Mouse (Mus musculus): ENCODE measurements at regions not wholly inside any gene's neighbourhood (a gene's known extent, or its start where the extent isn't known, plus 50 kb on each side); places are given as distances from the start of the nearest gene placed in this dataset.
A peak's percentile ranks its signal among the peaks of the same experiment; 100 is the strongest.
"Not testable (repeated sequence)": the region's sequence is repeated elsewhere in the genome, so short reads cannot be mapped to it uniquely, and the experiment has no call there.

DNA sequence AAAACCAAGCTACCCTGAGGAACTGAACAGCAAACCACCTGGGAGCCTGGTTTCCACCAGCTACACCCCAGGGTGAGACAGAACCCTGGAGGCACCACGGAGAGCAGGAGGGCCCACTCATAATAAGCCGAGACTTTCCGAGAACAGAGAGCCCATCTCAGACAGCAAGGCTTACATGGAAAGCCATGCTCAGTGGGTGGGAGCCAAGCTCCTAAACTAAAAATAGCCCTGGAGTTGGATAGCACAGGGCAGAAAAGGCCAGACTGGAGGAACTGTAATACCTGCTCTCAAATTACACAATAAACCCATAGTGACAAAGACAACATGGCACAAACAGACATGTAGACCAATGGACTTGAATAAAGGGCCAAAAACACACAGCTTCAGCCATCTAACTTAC is 69.9 kb downstream of the Fbxo4 start:
- peak; percentile 6 for DNase-seq

DNA sequence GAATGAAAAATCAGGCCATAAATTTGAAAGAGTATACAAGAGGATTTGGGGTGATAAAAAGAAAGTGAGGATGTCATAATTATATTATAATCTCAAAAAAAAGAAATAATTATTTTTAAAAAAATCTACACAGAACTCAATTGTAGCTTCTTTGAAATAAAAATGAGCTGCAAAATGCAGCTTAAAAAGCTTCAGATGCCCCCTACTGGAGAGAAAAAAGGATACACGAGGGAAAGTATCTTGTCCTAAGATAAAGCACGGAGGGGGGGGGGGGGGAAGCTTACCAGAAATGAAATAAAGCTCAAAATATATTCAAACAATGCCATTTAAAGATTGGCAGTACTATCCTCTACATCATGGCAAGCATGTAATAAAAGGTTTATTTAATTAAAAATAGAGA is 70.7 kb downstream of the Fbxo4 start:
- DNase-seq = no peak

DNA sequence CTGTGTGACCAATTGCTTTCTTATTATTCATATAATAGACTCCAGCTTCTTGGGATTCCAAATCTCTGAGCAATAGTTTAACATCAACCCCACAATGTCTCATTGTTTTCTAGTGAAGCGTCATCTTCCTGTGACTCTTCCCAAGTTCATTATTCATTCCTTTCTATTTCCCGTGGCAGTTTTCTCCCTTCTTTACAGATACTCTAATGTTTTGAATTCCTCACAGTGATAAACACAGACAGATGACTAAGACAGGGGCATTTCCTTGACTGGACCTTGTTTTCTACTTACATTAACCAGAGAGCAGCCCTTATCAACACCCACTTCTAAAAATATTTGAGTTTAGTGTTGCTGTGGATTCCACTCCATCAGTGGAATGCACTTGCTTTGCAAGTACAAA is 73.8 kb downstream of the Fbxo4 start:
- no peak for DNase-seq

DNA sequence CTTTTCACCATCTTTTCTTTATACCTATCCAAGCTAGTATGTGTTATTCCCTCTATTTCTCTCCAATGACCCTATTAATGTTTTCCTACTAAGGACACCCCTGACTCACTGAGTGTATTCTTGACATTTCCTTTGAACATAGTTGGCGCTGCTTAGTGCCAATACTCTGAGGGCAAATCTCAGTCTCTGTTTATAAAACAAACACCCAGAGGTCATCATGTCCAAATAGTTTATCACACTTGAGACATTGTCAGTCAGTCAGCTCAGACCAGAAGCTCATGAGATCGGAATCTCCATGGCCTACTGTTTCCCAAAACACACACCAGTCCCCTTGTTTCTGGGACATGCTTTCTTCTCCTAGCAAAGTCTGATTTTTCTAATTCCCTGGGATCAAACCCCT is 100.9 kb downstream of the Fbxo4 start:
- DNase-seq = no peak

DNA sequence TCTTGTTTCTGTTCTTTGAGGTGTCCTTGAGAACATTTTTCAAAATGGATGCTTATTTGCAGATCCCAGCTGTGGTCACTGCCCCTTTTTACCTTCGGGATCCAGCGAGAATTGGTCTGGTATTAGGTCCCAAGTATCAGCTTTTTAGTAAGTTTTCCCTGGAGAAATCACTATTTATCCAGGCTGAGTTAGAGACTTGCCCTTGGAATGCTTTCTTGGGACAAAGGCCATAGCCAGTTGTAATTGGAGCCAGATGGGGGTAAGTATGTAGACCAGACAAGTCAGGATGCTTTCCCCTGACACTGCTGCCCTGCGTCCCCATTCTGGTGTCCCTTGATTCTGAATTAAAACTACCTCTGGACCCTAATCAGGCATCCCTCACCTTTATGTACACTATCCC is 101.9 kb downstream of the Fbxo4 start:
- no peak for DNase-seq

DNA sequence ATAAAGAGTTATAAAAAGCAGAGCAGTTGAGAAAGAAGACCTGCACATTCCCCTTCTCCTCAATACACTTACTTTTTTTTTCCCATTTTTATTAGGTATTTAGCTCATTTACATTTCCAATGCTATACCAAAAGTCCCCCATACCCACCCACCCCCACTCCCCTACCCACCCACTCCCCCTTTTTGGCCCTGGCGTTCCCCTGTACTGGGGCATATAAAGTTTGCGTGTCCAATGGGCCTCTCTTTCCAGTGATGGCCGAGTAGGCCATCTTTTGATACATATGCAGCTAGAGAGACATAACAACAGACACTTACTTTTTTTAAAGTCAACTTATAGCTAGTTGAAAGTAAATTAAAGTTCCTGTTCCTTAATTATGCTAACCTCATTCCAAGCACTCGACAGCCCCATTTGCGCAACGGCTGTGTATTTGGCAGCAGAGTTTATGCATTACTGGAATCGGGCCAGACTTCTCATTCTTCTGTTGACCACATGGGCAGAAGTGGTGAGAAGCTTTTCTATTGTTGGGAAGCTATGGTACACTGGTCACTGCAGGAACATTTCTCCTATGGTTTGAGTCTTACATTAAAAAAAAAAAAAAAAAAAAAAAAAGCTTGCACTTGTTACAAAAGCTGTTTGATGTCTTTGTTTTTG is 104.0 kb downstream of the Fbxo4 start:
- not testable (repeated sequence) for DNase-seq

DNA sequence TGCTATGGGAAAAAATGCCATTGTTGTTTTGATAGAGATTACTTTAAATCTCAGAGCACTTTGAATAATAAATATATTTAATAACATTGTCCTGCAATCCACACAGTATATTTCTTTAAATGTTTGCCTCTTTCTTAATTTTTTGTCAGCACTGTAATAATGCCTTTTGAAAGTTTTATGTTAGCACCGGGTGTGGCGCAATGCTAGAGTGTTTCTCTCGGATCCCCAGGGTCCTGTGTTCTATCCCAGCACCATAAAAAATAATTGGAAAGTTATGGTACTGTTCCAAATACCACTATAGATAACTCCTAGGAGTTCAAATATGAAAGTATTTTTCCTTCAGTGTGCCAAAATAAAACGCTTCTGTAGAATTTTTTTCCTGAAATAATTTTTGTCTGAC is 147.6 kb downstream of the Fbxo4 start:
- DNase-seq = no peak

DNA sequence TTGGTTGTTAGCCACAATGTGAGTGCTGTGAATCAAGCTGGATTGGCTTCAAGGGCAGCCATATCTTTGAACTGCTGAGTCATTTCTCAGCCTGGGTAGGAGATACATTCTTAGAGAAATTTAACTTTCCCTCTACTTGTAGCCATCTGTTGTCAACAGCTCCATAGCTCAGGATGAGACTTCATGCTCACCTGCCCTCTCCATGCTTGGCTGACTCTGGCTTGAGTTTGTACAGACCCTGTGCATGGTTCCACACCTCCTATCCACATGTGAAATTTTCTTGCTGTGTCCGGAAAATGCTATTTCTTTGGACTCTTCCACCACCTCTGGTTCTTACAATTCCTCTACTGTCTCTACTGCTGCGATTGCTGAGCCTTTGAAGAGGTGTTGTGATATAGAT is 173.9 kb downstream of the Fbxo4 start:
- DNase-seq = no peak

DNA sequence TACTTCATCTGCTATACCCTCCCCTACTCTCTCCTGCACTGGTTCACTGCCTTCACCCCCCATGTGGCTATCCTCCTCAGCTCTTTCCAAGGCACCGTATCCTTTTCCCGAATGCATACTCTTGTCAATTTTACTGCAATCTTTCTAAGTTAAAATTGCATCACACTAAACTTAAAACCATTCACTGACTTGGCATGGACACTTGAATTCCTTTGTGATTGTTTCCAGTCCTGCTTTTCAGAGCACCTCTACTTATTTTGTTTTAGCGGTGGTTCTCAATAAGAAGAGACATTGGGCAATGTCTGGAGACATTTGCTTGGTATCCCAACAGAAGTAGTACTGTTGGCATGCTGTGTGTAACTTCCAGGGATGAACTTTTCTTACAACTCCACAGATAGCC is 192.6 kb upstream of the Ghr start:
- no peak for DNase-seq

DNA sequence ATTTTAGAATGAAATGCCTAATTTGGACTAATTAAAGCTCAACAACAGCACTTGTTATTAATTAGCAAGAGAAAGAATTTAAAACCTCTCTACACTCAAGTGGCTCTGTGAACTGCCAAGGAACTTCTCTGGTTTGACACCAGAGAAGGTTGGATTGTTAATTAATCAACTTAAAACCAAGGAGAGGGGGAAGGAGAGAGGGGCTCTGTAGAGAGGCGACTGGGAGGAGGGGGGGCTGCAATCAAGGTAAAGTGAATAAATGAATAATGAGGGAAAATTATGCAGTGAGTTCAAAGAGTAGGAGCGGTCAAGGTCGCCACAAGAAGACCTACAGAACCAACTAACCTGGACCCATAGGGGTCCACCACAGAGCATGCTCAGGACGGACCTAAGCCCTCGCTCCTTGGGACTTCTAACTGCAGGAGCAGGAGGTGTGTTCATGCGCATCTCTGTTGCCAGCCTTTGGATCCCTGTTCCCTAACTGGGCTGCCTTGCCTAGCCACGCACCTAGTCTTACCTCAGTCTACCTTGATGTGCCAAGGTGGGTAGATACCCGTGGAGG is 189.0 kb upstream of the Ghr start:
- no peak for DNase-seq

DNA sequence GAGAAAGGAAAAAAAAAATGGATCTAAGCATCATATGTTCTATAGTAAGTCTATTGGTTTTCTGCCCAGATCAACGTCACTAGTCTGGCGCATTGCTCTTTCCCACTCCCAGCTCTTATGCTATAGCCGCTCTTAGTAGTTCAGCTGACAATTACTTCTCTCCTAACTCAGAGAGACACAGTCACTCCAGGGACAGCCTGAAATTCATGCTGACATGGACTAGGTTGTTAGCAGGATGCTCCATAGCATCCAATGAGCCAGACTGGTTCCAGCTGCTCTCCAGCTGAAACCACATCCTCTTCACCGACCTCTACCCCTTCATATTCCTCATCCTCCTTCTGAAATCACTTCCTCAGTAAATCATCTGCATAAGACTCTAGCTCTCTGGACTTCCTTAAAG is 187.0 kb upstream of the Ghr start:
- no peak for DNase-seq

DNA sequence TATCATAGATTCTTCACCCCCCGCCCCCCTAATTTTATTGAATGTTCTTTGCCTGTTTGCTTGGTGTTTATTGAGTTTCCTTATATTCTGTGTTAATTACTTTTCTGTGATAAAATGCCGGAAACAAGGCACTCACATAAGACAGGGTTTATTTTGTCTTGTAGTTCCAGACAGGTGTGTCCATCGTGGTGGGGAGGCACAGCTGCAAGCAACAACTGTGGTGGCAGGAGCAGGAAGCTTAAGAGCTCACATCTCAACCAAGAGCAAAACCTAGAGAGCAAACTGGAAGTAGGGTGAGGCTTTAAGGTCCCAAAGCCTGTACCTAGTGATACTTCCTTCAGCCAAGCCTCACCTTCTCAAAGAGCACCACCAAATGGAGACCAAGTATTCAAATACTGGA is 181.4 kb upstream of the Ghr start:
- DNase-seq = no peak

DNA sequence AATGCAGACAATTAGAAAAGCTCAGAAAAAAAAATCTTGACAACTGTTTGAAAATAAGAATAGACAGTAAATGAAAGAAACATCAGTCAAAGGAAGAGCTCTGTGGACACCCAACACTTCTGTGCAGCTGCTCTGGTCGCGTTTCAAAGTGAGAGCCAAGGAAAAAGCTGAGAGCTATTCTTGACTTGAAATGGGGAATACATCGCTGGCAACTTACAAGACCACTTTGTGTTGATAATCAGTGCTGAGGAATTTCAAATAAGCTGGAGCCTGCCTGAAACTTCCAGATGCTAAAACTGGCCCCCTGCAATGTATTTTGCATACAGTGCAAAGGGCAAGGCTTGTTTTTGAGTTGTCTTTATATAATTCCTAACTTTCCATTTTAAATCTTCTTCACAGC is 177.1 kb upstream of the Ghr start:
- DNase-seq = no peak

DNA sequence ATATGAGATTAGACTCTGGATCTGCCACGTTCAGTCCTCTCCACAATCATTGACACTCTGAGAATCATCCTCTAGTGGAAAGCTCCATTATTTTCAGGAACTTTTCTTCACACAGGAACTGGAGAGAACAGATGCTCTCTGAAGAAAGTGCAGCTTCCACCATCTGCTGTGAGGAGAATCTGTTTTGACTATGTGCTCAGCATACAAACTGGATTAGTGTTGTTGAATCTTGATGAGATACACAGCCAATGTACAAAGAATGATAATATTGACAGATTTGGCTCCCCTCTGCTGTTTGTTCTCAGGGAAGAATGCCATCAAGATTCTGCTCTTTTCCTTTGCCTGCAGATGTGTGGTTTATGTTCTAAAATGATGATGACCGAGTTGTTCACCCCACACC is 172.3 kb upstream of the Ghr start:
- DNase-seq = no peak

DNA sequence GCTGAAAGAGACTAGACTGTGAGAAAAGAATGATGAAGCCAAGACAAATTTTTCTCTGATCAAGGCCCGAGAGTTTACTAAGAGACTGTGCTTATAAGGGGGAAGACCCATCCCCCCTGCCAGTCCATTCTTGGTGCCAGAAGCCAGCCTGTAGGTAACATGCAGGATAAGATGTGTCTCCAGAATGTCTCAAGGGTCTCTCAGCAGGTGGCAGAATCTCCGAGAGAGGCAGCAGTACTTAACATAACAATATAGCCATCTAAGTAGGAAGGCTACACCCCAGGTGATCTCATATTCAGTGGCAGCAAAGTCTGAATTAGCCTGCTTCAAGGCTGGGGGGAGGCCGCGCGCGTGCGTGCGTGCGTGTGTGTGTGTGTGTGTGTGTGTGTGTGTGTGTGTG is 164.8 kb upstream of the Ghr start:
- not testable (repeated sequence) for DNase-seq

DNA sequence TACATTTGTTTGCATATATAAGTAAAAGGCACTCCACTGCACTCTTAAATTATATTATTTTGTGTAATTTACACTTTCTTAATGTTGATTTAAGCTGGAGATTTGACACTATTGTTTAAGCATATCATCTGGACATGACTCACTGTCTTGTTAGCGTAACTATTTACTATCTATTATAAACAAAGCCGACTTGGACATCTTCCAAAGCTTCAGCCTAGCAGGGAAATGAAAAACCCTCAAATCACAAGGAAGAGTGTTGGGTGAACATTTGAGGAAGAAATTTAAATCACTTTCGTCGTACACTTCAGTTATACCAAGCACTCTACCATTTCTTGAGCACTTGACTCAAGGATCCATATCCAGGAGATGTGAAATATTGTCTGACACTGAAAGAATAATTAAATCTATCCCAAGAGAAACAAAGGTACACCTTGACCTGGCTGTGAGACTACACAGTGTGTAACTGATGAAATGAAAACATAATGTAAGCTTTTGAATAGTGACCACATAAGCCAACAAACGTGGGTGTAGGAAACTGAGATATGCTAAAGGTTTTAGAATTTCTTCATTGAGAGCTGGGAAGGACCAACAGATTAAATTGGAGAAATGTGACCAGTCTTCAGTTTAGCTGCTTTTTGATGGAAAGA is 160.0 kb upstream of the Ghr start:
- DNase-seq = no peak

DNA sequence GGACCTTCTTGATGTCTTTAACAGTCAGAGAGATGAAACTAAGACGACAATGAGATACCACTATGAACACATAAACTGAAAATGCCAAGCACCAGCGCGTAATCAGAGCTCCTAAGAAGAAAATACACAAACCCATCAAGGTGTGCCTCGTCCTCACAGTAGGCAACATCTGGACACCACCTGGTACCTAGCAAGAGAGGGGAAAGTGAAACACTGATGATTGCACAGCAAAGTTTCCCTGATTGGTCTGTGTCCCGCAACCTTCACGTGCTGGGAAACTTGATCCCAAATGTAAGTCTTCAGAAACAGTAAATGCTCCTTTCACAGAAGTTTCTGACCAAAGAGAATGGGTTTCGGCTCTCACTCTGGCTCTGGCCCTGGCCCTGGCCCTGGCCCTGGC is 158.9 kb upstream of the Ghr start:
- no peak for DNase-seq

DNA sequence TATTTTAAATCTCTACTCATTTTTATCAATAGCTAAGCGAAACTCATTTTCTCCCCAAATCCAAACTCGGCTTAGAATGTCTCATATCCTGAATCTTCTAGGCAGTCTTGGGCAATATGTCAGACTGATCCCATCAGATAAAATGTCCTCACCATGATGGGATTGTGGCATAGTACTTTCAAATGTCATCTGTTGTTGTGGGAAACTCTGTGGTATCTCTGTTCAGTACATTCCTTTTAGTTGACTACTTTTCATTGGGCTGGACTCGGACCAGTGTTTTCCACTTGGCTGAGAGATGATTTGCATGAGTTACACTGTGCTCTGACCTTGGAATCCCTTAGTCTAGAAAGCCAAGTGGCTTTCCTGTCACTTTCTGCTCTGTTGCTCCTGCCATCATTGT is 141.9 kb upstream of the Ghr start:
- DNase-seq = peak; percentile 30

DNA sequence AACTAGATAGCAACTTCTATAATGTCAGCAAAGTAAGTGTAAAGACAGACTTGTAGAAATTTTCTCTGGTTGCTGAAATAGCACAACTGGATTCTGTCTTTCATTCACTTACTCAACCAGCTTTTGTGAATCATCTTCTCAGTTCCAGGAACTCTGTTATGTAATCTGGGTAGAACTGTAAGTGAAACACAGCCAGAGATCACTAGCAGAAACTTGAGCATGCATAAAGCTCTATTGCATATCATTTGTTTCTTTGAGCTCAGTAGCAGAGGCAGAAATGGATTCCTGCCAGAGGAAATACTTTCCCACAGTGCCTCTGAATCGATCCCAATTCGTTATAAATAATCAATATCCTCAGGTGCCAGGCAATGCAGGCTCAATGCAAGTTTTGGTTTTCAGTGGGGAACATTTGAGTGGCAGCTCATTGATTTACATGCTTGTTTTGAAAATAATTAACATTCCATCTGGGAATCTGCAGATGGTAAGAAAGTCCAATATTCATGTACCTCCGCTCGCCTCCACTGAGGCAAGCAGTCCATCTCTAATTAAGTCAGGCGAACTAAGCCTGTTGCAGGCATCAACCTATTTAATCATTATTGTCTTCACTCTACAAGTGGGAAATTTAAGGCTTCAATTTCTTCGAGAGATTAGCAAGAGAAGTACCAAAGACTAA is 137.5 kb upstream of the Ghr start:
- DNase-seq = no peak

DNA sequence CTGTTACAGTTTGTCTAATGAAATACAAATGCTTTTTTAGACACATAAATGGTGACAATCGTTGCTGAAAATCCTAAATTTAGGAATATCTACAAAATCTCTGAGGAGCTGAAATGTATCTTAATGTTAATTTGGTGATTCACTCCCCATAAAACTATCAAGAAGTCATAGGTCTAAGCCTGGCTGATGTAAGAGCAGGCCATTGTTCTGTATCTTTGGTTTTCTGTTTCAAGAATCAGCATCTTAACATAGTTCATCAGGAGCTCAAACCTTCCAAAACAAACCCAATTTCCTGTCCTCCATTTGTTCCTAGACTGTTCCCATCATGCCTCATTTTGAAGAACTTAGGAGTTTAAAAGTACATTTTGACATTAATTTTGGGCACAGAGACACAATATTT is 128.5 kb upstream of the Ghr start:
- DNase-seq = no peak

DNA sequence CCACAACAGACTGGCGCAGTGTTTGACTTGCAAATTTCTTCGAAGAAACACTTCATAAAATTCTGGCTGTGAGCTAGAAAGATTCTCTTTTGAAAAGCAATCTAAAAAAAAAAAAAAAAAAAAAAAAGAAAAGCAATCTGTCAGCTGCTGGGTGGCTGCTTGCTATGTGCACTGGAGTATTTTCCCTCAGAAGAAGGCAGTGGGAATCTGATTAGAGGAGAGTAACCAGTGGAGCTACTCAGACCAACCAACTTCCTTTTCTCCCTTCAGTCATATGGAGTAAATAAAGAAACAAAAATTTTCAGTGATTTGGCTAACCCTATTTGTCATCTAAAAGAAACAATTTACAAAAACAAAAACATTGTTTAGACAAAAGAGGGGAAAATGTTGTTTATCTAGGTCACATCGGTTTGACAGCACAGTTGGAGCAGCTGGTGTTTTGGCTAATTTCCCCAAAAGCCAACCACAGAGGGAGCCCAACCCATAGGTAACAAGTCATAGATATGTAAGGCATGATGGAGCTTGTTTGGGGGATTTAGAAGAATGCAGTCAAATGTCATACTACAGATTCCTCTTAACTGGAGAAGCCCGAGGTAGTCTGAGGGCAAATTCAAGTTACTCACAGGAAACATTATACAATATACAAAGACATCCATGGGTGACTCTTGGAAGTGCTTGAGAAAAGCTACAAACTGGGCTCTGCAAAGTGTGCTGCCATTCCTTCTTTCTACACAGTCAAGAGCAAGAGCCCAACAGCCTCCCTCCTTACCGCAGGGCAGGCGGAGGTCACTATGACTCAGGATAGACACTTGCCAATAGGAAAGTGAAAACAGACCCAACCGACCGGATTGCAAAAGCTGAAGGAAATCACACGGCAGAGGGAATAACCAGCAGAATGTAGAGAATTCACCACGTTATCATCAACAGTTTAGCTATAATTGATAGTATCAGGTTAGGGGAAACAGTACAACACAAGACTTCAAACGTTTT is 124.1 kb upstream of the Ghr start:
- peak; percentile 40 for DNase-seq

DNA sequence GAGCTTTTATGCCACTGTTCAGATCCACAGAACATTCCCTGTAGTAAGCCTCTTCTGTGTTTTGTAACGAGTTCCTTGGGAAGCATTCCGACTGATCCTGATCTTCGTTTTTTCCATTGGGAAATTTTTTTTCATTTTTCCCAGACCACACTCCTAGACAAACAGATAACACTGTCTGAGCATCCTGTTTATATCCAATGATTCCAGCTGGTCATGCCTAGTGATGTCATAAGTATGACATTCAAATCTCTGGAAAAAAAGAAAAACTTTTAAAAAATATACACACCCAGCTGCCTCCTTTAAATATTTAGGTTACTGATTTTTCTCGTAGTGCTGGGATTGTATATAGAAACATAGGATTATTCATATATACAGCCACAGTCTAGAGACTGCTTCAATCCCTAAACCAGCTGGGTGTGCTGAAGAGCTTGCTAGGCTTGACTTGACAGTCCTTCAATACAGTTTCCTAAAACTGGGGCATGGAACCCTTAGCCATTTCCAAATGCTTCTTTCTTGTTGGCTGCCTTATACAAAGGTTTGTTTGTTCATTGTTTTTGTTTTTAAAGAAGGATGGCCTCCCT is 116.0 kb upstream of the Ghr start:
- no peak for DNase-seq

Data from gastrocnemius, postnatal 25 days (tissue).